Mouse (Mus musculus) ES-E14 (cell line): ENCODE measurements at regions not wholly inside any gene's neighbourhood (a gene's known extent, or its start where the extent isn't known, plus 50 kb on each side); places are given as distances from the start of the nearest gene placed in this dataset.

Source experiments
- DNase-seq: peaks from one replicate; pipeline ENCODE4 v3.0.0-alpha.2; 2013; ENCODE audit warnings: low read depth, low spot score
- H3K27ac ChIP-seq: 2 replicates; pipeline ENCODE4 v1.5.1; 2012; ENCODE audit warnings: low read depth, mild to moderate bottlenecking, low read length, moderate library complexity, mixed read lengths; ENCODE audit not compliant: poor library complexity, insufficient read depth, severe bottlenecking
- H3K36me3 ChIP-seq: 2 replicates; pipeline ENCODE4 v1.6.1; 2012; ENCODE audit warnings: mild to moderate bottlenecking, low read length, moderate library complexity, mixed read lengths; ENCODE audit not compliant: control insufficient read depth, poor library complexity, insufficient read depth, severe bottlenecking
- H3K4me1 ChIP-seq, 2 experiments: fragments of 150-350 bp in 1 of 2; sonication (generic) in 1 of 2; 2 replicates each; pipeline ENCODE4 v1.6.1; 2012; ENCODE audit warnings: low read length in 2 of 2, mild to moderate bottlenecking in 1 of 2, mixed read lengths in 1 of 2; ENCODE audit not compliant: control insufficient read depth in 2 of 2, insufficient read depth in 2 of 2, poor library complexity in 1 of 2
- H3K4me3 ChIP-seq, 2 experiments: fragments of 150-350 bp in 1 of 2; sonication (generic) in 1 of 2; 2 replicates each; pipeline ENCODE4 v1.5.1; 2012; ENCODE audit warnings: low read length in 2 of 2, low read depth in 1 of 2, mild to moderate bottlenecking in 1 of 2, mixed read lengths in 1 of 2; ENCODE audit not compliant: insufficient read depth in 1 of 2, poor library complexity in 1 of 2, severe bottlenecking in 1 of 2
- H3K9ac ChIP-seq: 2 replicates; pipeline ENCODE4 v1.6.1; 2012; ENCODE audit warnings: low read depth, mild to moderate bottlenecking, low read length, mixed read lengths; ENCODE audit not compliant: poor library complexity, insufficient read depth, severe bottlenecking
- H3K9me3 ChIP-seq: fragments of 150-350 bp; sonication (generic); 2 replicates; pipeline ENCODE4 v1.6.1; 2012; ENCODE audit warnings: low read depth, mild to moderate bottlenecking, low read length; ENCODE audit not compliant: control insufficient read depth, insufficient read depth
- CHD2 ChIP-seq: IDR thresholded peaks from 2 replicates; pipeline ENCODE4 v1.6.1; 2014; ENCODE audit warnings: mild to moderate bottlenecking, low read depth, low read length, inconsistent platforms
- HCFC1 ChIP-seq: IDR thresholded peaks from 2 replicates; pipeline ENCODE4 v1.6.1; 2012; ENCODE audit warnings: low read length, inconsistent platforms, borderline replicate concordance; ENCODE audit not compliant: insufficient read depth
- MAFK ChIP-seq: IDR thresholded peaks from 2 replicates; pipeline ENCODE4 v1.6.1; 2014; ENCODE audit warnings: mild to moderate bottlenecking, low read depth, low read length, inconsistent platforms; ENCODE audit not compliant: insufficient read depth
- ZC3H11A ChIP-seq: IDR thresholded peaks from 2 replicates; pipeline ENCODE4 v1.6.1; 2012; ENCODE audit warnings: low read depth, mild to moderate bottlenecking, inconsistent platforms, low read length, borderline replicate concordance
- ZNF384 ChIP-seq: IDR thresholded peaks from 2 replicates; pipeline ENCODE4 v1.6.1; 2012; ENCODE audit warnings: low read depth, low read length, inconsistent platforms
- in situ Hi-C, 2 experiments: fragments of 600-800 bp; cut with MboI; formaldehyde crosslinking; loops; one replicate each; pipeline ENCODE4 v1.15.1; 2025; ENCODE audit warnings: low sequenced_read_pairs in 2 of 2, inconsistent platforms in 1 of 2; ENCODE audit not compliant: unreplicated experiment in 2 of 2

DNA sequence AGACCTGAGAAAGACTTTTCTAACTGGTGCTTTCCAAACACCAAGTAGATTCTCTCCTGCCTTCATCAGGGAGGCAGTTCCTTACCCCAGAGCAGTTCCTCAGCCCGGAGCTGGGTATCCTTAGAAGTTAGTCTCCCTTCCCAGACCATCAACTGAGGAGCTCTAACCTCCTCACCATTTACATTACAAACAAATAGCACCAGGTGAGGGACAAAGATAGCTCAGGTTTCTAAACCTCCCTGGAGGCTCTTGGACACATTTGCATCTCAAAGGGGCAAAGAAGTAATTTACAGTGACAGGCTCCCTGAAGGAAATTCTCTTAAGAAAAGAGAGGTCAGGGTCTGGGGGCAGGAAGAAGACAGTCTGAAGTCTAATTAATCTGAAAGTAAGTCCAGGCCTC is 486.5 kb upstream of the Tmem132c start:
- DNase-seq = peak; percentile 72
- TF ChIP-seq MAFK = no peak
- no peak for TF ChIP-seq ZC3H11A
- no peak for TF ChIP-seq HCFC1
- no peak for TF ChIP-seq ZNF384
- TF ChIP-seq CHD2 = no peak

DNA sequence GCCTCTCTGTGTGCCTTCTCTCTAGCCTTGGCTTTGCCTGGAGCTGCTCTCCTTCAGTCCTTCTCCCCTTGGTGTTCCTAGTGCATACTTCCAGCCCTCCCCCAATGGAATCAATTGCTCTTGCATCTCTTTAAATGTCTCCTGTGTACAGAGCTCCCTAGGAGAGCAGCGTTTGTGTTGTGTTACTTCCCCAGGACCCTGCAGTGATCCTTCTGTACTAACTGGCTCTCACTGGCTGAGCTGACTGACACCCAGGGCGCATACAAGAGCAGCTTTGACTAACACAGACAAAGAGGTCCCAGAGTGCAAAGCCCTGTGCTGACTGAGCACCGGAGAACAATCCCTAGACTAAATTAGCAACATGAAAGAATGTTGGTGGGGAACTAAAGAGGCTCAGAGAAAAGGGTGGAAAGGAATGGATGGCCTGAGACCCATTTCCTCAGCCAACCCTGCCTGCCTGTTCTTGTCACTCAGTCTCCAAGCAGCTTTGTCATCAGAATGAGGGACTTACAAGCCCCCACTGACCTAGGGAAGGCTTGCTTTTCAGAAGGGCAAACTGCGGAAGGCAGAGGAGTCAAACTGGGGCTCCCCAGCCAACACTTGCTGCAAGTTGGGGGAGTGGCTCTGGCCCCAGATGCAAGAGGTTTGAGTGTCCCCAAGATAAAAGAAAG is 476.4 kb upstream of the Tmem132c start:
- H3K36me3 ChIP-seq = no peaks in the 10 kb centered on the region
- peak; percentile 28; the same call in 1 of the 2 replicates for TF ChIP-seq MAFK
- no peak for TF ChIP-seq ZNF384
- TF ChIP-seq HCFC1 = 0 out of 2 replicates have a peak, but pooled peaks have one; percentile 16
- H3K9me3 ChIP-seq = no peaks in the 10 kb centered on the region
- peak; percentile 30 for DNase-seq
- no peak overlapping the region for H3K4me3 ChIP-seq
- 0 out of 2 replicates have a peak overlapping the region, but pooled peaks have one; percentile 14 for H3K27ac ChIP-seq
- H3K9ac ChIP-seq = no peak overlapping the region
- peaks cover 2 to 7% of the 10 kb centered on the region in 2 experiments; a peak in 1 of 4 replicates for H3K4me1 ChIP-seq
- in situ Hi-C loops = no loop called here

More for the DNA sequence above, 486.5 kb upstream of the Tmem132c start:
- peaks cover 0 to 11% of the 10 kb centered on the region in 2 experiments; a peak in 2 of 4 replicates for H3K4me1 ChIP-seq
- H3K9ac ChIP-seq = no peak overlapping the region
- in situ Hi-C loops = no loop called here
- no peak overlapping the region for H3K27ac ChIP-seq
- no peaks in the 10 kb centered on the region for H3K9me3 ChIP-seq
- no peaks in the 10 kb centered on the region for H3K36me3 ChIP-seq
- H3K4me3 ChIP-seq = no peak overlapping the region

DNA sequence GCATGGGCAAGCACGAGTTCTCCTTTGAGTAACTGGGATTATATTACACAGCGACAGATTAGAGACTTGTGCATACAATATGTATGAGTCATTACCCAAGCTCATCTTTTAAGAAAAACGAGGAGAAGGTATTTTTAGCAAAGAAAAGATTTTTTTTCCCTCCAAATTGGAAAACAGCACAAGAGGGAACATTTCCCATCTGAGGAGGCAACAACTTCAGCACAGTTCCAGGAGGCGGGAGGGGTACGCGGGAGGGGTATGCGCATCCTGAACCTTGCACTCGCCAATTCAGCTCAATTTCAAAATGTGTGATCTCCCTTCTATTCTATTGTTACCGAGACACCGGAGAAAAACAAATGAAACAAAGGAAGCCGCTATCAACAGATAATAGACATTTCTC is 472.6 kb upstream of the Tmem132c start:
- no peak overlapping the region for H3K27ac ChIP-seq
- TF ChIP-seq ZNF384 (no peak), MAFK (no peak), HCFC1 (no peak), ZC3H11A (no peak), CHD2 (no peak)
- no peaks in the 10 kb centered on the region for H3K9me3 ChIP-seq
- H3K36me3 ChIP-seq = no peaks in the 10 kb centered on the region
- no peak overlapping the region for H3K9ac ChIP-seq
- H3K4me3 ChIP-seq = no peak overlapping the region; a peak in 1 of 4 replicates
- DNase-seq = no peak
- in situ Hi-C loops = no loop called here
- peaks cover 2 to 7% of the 10 kb centered on the region in 2 experiments; a peak in 1 of 4 replicates for H3K4me1 ChIP-seq

DNA sequence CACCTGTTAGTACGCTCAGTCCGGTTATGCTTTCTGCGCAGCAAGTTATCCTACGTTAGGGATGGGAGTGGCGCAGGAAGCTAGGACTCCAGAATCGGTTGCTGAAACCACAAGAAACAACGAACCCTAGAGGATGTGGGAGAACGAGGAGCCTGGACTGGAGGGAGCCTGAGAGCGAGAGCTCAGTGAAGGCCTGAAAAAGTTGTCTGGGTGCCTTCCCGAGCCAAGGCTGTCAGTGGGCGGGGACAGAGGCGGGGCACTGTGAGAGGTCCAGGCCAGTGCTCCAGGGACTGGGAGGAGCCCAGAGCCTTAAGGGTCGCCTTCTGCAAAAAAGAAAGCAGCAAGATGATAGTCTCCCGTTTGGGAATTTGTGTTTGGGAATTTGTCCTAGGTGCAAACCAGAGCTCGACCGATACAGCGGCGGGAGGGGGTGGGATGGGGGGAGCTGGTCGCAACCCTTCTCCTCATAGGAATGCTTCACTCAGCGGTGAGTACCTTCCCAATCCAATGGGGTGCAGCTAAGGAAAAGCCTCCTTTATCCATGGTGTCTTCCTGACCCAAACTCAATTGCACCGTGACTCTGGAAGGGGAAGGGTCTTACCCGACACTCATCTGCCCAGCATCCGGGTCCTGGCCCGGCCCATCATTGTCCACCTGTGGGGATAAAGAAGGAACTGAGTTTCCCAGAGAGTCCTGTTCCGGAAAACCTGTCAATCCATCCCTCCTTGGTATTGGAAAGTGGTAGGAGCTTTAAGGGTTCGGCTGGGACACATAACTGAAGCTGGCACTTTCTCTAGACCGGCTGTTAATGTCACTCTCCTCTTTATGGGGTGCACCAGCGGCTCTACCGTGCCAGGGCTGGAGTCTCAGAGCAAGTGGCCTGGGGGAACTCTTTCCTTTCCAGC is 453.6 kb upstream of the Tmem132c start:
- Histone ChIP-seq H3K4me1 (no peaks in the 10 kb centered on the region), H3K4me3 (peak overlapping the region; percentile 45 to 53), H3K27ac (no peak overlapping the region), H3K9ac (peak overlapping the region; percentile 47; the same call in 1 of the 2 replicates), H3K9me3 (no peaks in the 10 kb centered on the region), H3K36me3 (no peaks in the 10 kb centered on the region)
- peak; percentile 48 for DNase-seq
- in situ Hi-C loops = no loop called here
- TF ChIP-seq HCFC1 (no peak), CHD2 (no peak), ZC3H11A (no peak), MAFK (no peak), ZNF384 (no peak)
